Mouse (Mus musculus): ENCODE data around the gene Gm8094.
"Not testable (repeated sequence)": the region's sequence is repeated elsewhere in the genome, so short reads cannot be mapped to it uniquely, and the experiment has no call there.

Gene Gm8094

GRCm38 (mm10) chr14:43076543-43076942, at the start of gene Gm8094:
Gene Gm8094, minus strand, starts transcription at chr14:43076643.
- DNase-seq: not testable (repeated sequence)

GRCm38 (mm10) chr14:43119673-43120072, 43.2 kb upstream of the Gm8094 start:
- DNase-seq: not testable (repeated sequence)

DNA sequence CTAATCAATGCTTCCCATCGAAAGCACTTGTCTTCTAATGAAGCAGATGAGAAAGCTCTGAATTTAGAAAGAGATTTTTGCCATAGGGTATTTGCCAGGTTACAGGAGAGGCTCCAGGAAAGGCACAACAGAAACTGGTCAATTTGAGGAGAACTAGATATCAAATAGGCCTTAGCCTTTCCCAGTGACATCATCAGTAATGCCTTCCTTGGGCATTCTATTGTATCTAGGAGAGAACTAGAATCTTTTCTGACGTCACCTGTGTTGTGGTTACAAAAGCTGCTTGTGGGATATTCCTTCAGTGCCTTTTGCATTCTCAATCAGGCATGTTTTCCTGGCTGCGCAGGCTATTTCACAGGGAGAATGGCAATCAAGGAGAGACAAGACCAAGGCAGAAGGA, 23.9 kb upstream of the Gm8094 start, which contains the start of gene Gm8104:
TSS of gene Gm8104 (plus strand) at position 301 of the 400 bp plus-strand sequence.
- DNase-seq: not testable (repeated sequence)

- not testable (repeated sequence) for DNase-seq
These were observed 12.9 kb upstream of the Gm8094 start for GRCm38 (mm10) chr14:43089103-43089919.

GRCm38 (mm10) chr14:43084936-43085730, 8.7 kb upstream of the Gm8094 start:
- DNase-seq: not testable (repeated sequence)

DNA sequence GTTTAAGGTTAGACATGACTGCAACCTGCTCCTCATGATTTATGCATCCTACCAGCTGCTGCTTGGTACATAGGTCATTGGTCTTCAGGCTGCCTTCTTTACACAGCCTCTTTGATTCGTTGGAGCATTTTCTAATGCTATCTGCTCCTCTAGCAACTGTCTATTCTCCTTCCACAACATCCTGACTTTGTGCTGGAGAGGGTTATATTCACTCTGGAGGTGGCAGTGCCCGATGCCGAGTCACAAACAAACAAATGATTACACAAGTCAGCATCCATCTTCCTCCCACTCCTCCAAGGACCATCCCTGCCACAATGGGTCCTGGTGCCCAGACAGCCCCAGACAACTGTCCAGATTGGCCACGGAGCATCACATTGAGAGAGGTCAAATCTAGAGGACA, 16.3 kb downstream of the Gm8094 start:
- DNase-seq: not testable (repeated sequence)

GRCm38 (mm10) chr14:43058063-43058462, 18.4 kb downstream of the Gm8094 start:
- DNase-seq: not testable (repeated sequence)

Measured in layer of hippocampus, adult 9-11 months (tissue).